14 mouse cellular contexts compared by ENCODE assay signal in genomic region chr6:129480089-129480958, GRCm38 (mm10). TPM values are rescaled to one million over a fixed set of nuclear protein-coding genes. Genes with fewer than 3 reads are reported as not detected.
A peak's percentile ranks its signal among the peaks of the same experiment; 100 is the strongest.
DNase-seq lines count a peak whose midpoint lies in the region; ATAC-seq and TF ChIP-seq lines count a peak whose summit lies in the region.
"Had no signal": no experiment of that assay in that cellular context is flagged by ENCODE, and none has a peak within 500 bp of the region (broad histone marks: within the 10 kb centered on the region; RNA-seq: fewer than 3 reads in every experiment).

No protein-coding gene starts in this region.

- peak; percentile 86 for DNase-seq in forebrain, embryonic 14.5 days (ENCODE audit: low spot score)
- DNase-seq in forebrain, embryonic 10.5 days (ENCODE audit: extremely low spot score, low spot score), result no peak
- no peak for DNase-seq in lung, postnatal 0 days (ENCODE audit: low spot score)
- peak; percentile 41 to 52 for DNase-seq in layer of hippocampus, adult 2 months (ENCODE audit: low spot score in 2 of 2)
- peak; percentile 12 for DNase-seq in retina, postnatal 1 day
- DNase-seq in limb, embryonic 10.5 days (ENCODE audit: low spot score), result no peak
- no peak for DNase-seq in MN1 (ENCODE audit: low spot score)
- DNase-seq: kidney, postnatal 36 days had no signal

- no peaks in the 10 kb centered on the region for H3K27me3 ChIP-seq in forebrain, embryonic 14.5 days (replicated peaks; ENCODE audit: control insufficient read depth, insufficient read depth, low read length)
- H3K27me3 ChIP-seq in forebrain, embryonic 10.5 days (ENCODE audit: poor library complexity, severe bottlenecking), result no peaks in the 10 kb centered on the region
- no peaks in the 10 kb centered on the region for H3K27me3 ChIP-seq in lung, embryonic 16.5 days (ENCODE audit: control insufficient read depth, insufficient read depth, low read depth, low read length)
- no peaks in the 10 kb centered on the region for H3K27me3 ChIP-seq in lung, postnatal 0 days (replicated peaks; ENCODE audit: insufficient read depth, low read length)
- H3K27me3 ChIP-seq in limb, embryonic 10.5 days (ENCODE audit: low read depth, poor library complexity, severe bottlenecking), result no peaks in the 10 kb centered on the region
- H3K27me3 ChIP-seq: megakaryocyte, embryonic 14.5 days had no signal

- peak; percentile 93 for ATAC-seq in forebrain, embryonic 14.5 days
- peak; percentile 71 for ATAC-seq in lung, embryonic 16.5 days (ENCODE audit: low read depth)
- no peak for ATAC-seq in lung, postnatal 0 days
- ATAC-seq: Patski had no signal

- H3K9ac ChIP-seq in forebrain, embryonic 14.5 days (ENCODE audit: low read length), result peak overlapping the region; percentile 8; the same call in 1 of the 2 replicates
- no peak overlapping the region for H3K9ac ChIP-seq in lung, embryonic 16.5 days (ENCODE audit: low read length)
- H3K9ac ChIP-seq in lung, postnatal 0 days (replicated peaks; ENCODE audit: low read depth), result no peak overlapping the region

- no peak for TF ChIP-seq CTCF in lung, postnatal 0 days (IDR thresholded peaks at IDR 0.05)
- no peak for TF ChIP-seq CTCF in layer of hippocampus, adult 2 months (conservative IDR thresholded peaks at IDR 0.05)

- no peaks in the 10 kb centered on the region for H3K9me3 ChIP-seq in forebrain, embryonic 14.5 days (replicated peaks; ENCODE audit: control insufficient read depth, low read length)
- H3K9me3 ChIP-seq in forebrain, embryonic 10.5 days, result no peaks in the 10 kb centered on the region
- H3K9me3 ChIP-seq in lung, embryonic 16.5 days (ENCODE audit: control insufficient read depth, low read length), result no peaks in the 10 kb centered on the region
- H3K9me3 ChIP-seq in lung, postnatal 0 days (ENCODE audit: low read length), result no peaks in the 10 kb centered on the region
- no peaks in the 10 kb centered on the region for H3K9me3 ChIP-seq in limb, embryonic 10.5 days (replicated peaks)
- H3K9me3 ChIP-seq: megakaryocyte, embryonic 14.5 days had no signal

- no peaks in the 10 kb centered on the region for H3K4me1 ChIP-seq in forebrain, embryonic 14.5 days (ENCODE audit: control insufficient read depth, insufficient read depth, low read length)
- no peaks in the 10 kb centered on the region for H3K4me1 ChIP-seq in forebrain, embryonic 10.5 days
- H3K4me1 ChIP-seq in lung, embryonic 16.5 days (replicated peaks; ENCODE audit: control insufficient read depth, insufficient read depth, low read length), result 0 out of 2 replicates have a peak, but pooled peaks cover 4% of the 10 kb centered on the region
- no peaks in the 10 kb centered on the region for H3K4me1 ChIP-seq in lung, postnatal 0 days (ENCODE audit: insufficient read depth, low read depth, low read length)
- H3K4me1 ChIP-seq in limb, embryonic 10.5 days, result peaks cover 14% of the 10 kb centered on the region; the same call in 1 of the 2 replicates

- 48% methylated on average over 8 of the region's 8 CpGs for WGBS in forebrain, embryonic 14.5 days
- 80% methylated on average over 8 of the region's 8 CpGs for WGBS in forebrain, embryonic 10.5 days
- 49% methylated on average over 8 of the region's 8 CpGs for WGBS in lung, embryonic 16.5 days
- 53% methylated on average over 8 of the region's 8 CpGs for WGBS in lung, postnatal 0 days
- WGBS in limb, embryonic 10.5 days, result 87% methylated on average over 8 of the region's 8 CpGs

- TF ChIP-seq EP300 in lung, postnatal 0 days (IDR thresholded peaks at IDR 0.05), result no peak

- H3K27ac ChIP-seq in forebrain, embryonic 14.5 days (ENCODE audit: low read depth, low read length), result peak overlapping the region; percentile 70
- H3K27ac ChIP-seq in forebrain, embryonic 10.5 days, result no peak overlapping the region
- 0 out of 2 replicates have a peak overlapping the region, but pooled peaks have one; percentile 43 for H3K27ac ChIP-seq in lung, embryonic 16.5 days (ENCODE audit: low read length)
- no peak overlapping the region for H3K27ac ChIP-seq in lung, postnatal 0 days (ENCODE audit: low read length)
- peak overlapping the region; percentile 72 for H3K27ac ChIP-seq in layer of hippocampus, adult 2 months
- H3K27ac ChIP-seq in limb, embryonic 10.5 days, result no peak overlapping the region
- H3K27ac ChIP-seq: stomach, postnatal 0 days had no signal

- peak overlapping the region; percentile 23 for H3K4me2 ChIP-seq in forebrain, embryonic 14.5 days (ENCODE audit: low read length)
- H3K4me2 ChIP-seq in lung, embryonic 16.5 days (ENCODE audit: low read depth, low read length), result no peak overlapping the region
- H3K4me2 ChIP-seq in lung, postnatal 0 days (replicated peaks; ENCODE audit: low read depth, low read length), result no peak overlapping the region

- H3K4me3 ChIP-seq in forebrain, embryonic 14.5 days (ENCODE audit: low read depth, low read length), result no peak overlapping the region
- H3K4me3 ChIP-seq in forebrain, embryonic 10.5 days, result no peak overlapping the region
- H3K4me3 ChIP-seq in lung, embryonic 16.5 days (ENCODE audit: low read length), result no peak overlapping the region
- no peak overlapping the region for H3K4me3 ChIP-seq in lung, postnatal 0 days (ENCODE audit: low read depth, low read length)
- H3K4me3 ChIP-seq in layer of hippocampus, adult 2 months, result peak overlapping the region; percentile 6; the same call in 1 of the 2 replicates
- H3K4me3 ChIP-seq in limb, embryonic 10.5 days, result no peak overlapping the region
- H3K4me3 ChIP-seq: megakaryocyte, embryonic 14.5 days had no signal

- no peaks in the 10 kb centered on the region for H3K36me3 ChIP-seq in forebrain, embryonic 14.5 days (ENCODE audit: control insufficient read depth, insufficient read depth, low read length)
- H3K36me3 ChIP-seq in forebrain, embryonic 10.5 days (replicated peaks), result no peaks in the 10 kb centered on the region
- no peaks in the 10 kb centered on the region for H3K36me3 ChIP-seq in lung, embryonic 16.5 days (ENCODE audit: control insufficient read depth, insufficient read depth, low read length)
- H3K36me3 ChIP-seq in lung, postnatal 0 days (ENCODE audit: insufficient read depth, low read length), result no peaks in the 10 kb centered on the region
- H3K36me3 ChIP-seq in limb, embryonic 10.5 days, result no peaks in the 10 kb centered on the region

RNA-seq across cellular contexts. Expression of gene Olr1, which starts 26.6 kb away (rescaled TPM):
- polyA plus RNA-seq in forebrain, embryonic 14.5 days (2014; fragmentation: Nextera tagmentation; extraction: Ambion mirVana), result not detected in 2 replicates
- polyA plus RNA-seq in forebrain, embryonic 10.5 days (2016; fragmentation: Nextera tagmentation; extraction: Ambion mirVana), result 0.06 TPM in 1 of 2 replicates, not detected in the other
- polyA plus RNA-seq in lung, embryonic 16.5 days (2015; fragmentation: Nextera tagmentation; extraction: Ambion mirVana), result 0.11 and 0.15 TPM in 2 replicates
- polyA plus RNA-seq in lung, postnatal 0 days (2015; fragmentation: Nextera tagmentation; extraction: Ambion mirVana), result 2.7 and 4.3 TPM in 2 replicates
- total RNA-seq in layer of hippocampus, adult 2 months (2021), result not detected
- polyA plus RNA-seq in limb, embryonic 10.5 days (2016; fragmentation: Nextera tagmentation; extraction: Ambion mirVana), result 0.16 TPM in 1 of 2 replicates, not detected in the other
- total RNA-seq: liver, adult 2 months had no signal
- polyA plus RNA-seq: liver, adult 2 months; Patski had no signal

RNA-seq across cellular contexts. Expression of gene Clec1a, which starts 28.5 kb away (rescaled TPM):
- polyA plus RNA-seq in forebrain, embryonic 14.5 days (2014; fragmentation: Nextera tagmentation; extraction: Ambion mirVana), result 1.3 and 1.5 TPM in 2 replicates
- polyA plus RNA-seq in forebrain, embryonic 10.5 days (2016; fragmentation: Nextera tagmentation; extraction: Ambion mirVana), result 0.36 and 0.66 TPM in 2 replicates
- 35.9 and 37.0 TPM in 2 replicates for polyA plus RNA-seq in lung, embryonic 16.5 days (2015; fragmentation: Nextera tagmentation; extraction: Ambion mirVana)
- polyA plus RNA-seq in lung, postnatal 0 days (2015; fragmentation: Nextera tagmentation; extraction: Ambion mirVana), result 111 and 132 TPM in 2 replicates
- 1 to 10 TPM; 4.1 to 5.7 TPM for total RNA-seq in layer of hippocampus, adult 2 months (2021)
- 0.84 and 1.4 TPM in 2 replicates for polyA plus RNA-seq in limb, embryonic 10.5 days (2016; fragmentation: Nextera tagmentation; extraction: Ambion mirVana)
- polyA plus RNA-seq: Patski had no signal

RNA-seq across cellular contexts. Expression of gene Tmem52b, which starts 32.0 kb away (rescaled TPM):
- polyA plus RNA-seq in forebrain, embryonic 14.5 days (2014; fragmentation: Nextera tagmentation; extraction: Ambion mirVana), result not detected in 2 replicates
- polyA plus RNA-seq in forebrain, embryonic 10.5 days (2016; fragmentation: Nextera tagmentation; extraction: Ambion mirVana), result not detected in 2 replicates
- 0.09 TPM in 1 of 2 replicates, not detected in the other for polyA plus RNA-seq in lung, embryonic 16.5 days (2015; fragmentation: Nextera tagmentation; extraction: Ambion mirVana)
- polyA plus RNA-seq in lung, postnatal 0 days (2015; fragmentation: Nextera tagmentation; extraction: Ambion mirVana), result not detected in 2 replicates
- not detected for total RNA-seq in layer of hippocampus, adult 2 months (2021)
- polyA plus RNA-seq in limb, embryonic 10.5 days (2016; fragmentation: Nextera tagmentation; extraction: Ambion mirVana), result not detected in 2 replicates
- total RNA-seq: gastrocnemius, adult 18-20 months; liver, adult 2 months had no signal
- polyA plus RNA-seq: liver, adult 2 months had no signal

RNA-seq across cellular contexts. Expression of gene Gabarapl1, which starts 52.6 kb away (rescaled TPM):
- polyA plus RNA-seq in forebrain, embryonic 14.5 days (2014; fragmentation: Nextera tagmentation; extraction: Ambion mirVana), result 66.3 and 87.9 TPM in 2 replicates
- 40.4 and 43.5 TPM in 2 replicates for polyA plus RNA-seq in forebrain, embryonic 10.5 days (2016; fragmentation: Nextera tagmentation; extraction: Ambion mirVana)
- 48.0 and 48.3 TPM in 2 replicates for polyA plus RNA-seq in lung, embryonic 16.5 days (2015; fragmentation: Nextera tagmentation; extraction: Ambion mirVana)
- polyA plus RNA-seq in lung, postnatal 0 days (2015; fragmentation: Nextera tagmentation; extraction: Ambion mirVana), result 78.8 and 82.3 TPM in 2 replicates
- total RNA-seq in layer of hippocampus, adult 2 months (2021), result 100 to 1,000 TPM; 675 to 689 TPM
- polyA plus RNA-seq in limb, embryonic 10.5 days (2016; fragmentation: Nextera tagmentation; extraction: Ambion mirVana), result 34.2 and 35.7 TPM in 2 replicates

Comparison
In these comparisons a context has a peak if more than half of its experiments do, and no peak if none do; other contexts are left out.
1. DNase-seq: peak in forebrain, embryonic 14.5 days (single experiment), layer of hippocampus, adult 2 months (2 of 2) and retina, postnatal 1 day (single experiment); none in forebrain, embryonic 10.5 days (single experiment), lung, postnatal 0 days (single experiment), limb, embryonic 10.5 days (single experiment) and MN1 (single experiment).
2. H3K27ac ChIP-seq: peak in forebrain, embryonic 14.5 days (single experiment), lung, embryonic 16.5 days (single experiment) and layer of hippocampus, adult 2 months (single experiment); none in forebrain, embryonic 10.5 days (single experiment), lung, postnatal 0 days (single experiment) and limb, embryonic 10.5 days (single experiment).
3. RNA of gene Clec1a, which starts 28.5 kb away (polyA plus RNA-seq): 111 to 132 TPM in lung, postnatal 0 days and 35.9 to 37.0 TPM in lung, embryonic 16.5 days; 1.3 to 1.5 TPM in forebrain, embryonic 14.5 days, 0.84 to 1.4 TPM in limb, embryonic 10.5 days and 0.36 to 0.66 TPM in forebrain, embryonic 10.5 days; every median in the first group is over 10 times any median in the second.